Mouse (Mus musculus): ENCODE data around the gene Kctd13. TPM values are rescaled to one million over a fixed set of nuclear protein-coding genes. Genes with fewer than 3 reads are reported as not detected.
"Not testable (repeated sequence)": the region's sequence is repeated elsewhere in the genome, so short reads cannot be mapped to it uniquely, and the experiment has no call there.

The Kctd13 gene
- polyA plus RNA-seq, 1 experiment, result 17.3 TPM

GRCm38 (mm10) chr7:126897390-126898101, 31.1 kb upstream of the Kctd13 start:
- Histone ChIP-seq H3K27ac (ENCODE audit: control insufficient read depth, insufficient read depth, low read depth, low read length, poor library complexity) (peak overlapping the region; percentile 82), H3K4me1 (ENCODE audit: control insufficient read depth, insufficient read depth, low read length) (peaks cover 2% of the 10 kb centered on the region; the same call in 1 of the 2 replicates), H3K4me3 (replicated peaks; ENCODE audit: control insufficient read depth, low read depth, low read length) (peak overlapping the region; percentile 84)
- WGBS, result 2% methylated on average over 16 of the region's 16 CpGs
- TF ChIP-seq POLR2A (IDR thresholded peaks at IDR 0.05; ENCODE audit: borderline replicate concordance, control insufficient read depth, low read depth, low read length) (no peak), CTCF (IDR thresholded peaks at IDR 0.05; ENCODE audit: control insufficient read depth, insufficient read depth, low read length) (no peak)

GRCm38 (mm10) chr7:126898102-126898990, 30.3 kb upstream of the Kctd13 start:
- Histone ChIP-seq H3K4me1 (ENCODE audit: control insufficient read depth, insufficient read depth, low read length) (peaks cover 2% of the 10 kb centered on the region; the same call in 1 of the 2 replicates), H3K27ac (ENCODE audit: control insufficient read depth, insufficient read depth, low read depth, low read length, poor library complexity) (peak overlapping the region; percentile 82), H3K4me3 (replicated peaks; ENCODE audit: control insufficient read depth, low read depth, low read length) (peak overlapping the region; percentile 84)
- 13% methylated on average over 37 of the region's 37 CpGs for WGBS
- TF ChIP-seq POLR2A (IDR thresholded peaks at IDR 0.05; ENCODE audit: borderline replicate concordance, control insufficient read depth, low read depth, low read length) (peak; percentile 95), CTCF (IDR thresholded peaks at IDR 0.05; ENCODE audit: control insufficient read depth, insufficient read depth, low read length) (no peak)

GRCm38 (mm10) chr7:126899781-126900180, 28.9 kb upstream of the Kctd13 start:
- H3K4me3 ChIP-seq (replicated peaks; ENCODE audit: control insufficient read depth, low read depth, low read length); H3K4me1 ChIP-seq (ENCODE audit: control insufficient read depth, insufficient read depth, low read length); H3K27ac ChIP-seq (ENCODE audit: control insufficient read depth, insufficient read depth, low read depth, low read length, poor library complexity): not testable (repeated sequence)
- WGBS, result 83% methylated on average over 7 of the region's 9 CpGs

- TF ChIP-seq CTCF (IDR thresholded peaks at IDR 0.05; ENCODE audit: control insufficient read depth, insufficient read depth, low read length), result no peak
- no peak for TF ChIP-seq POLR2A (IDR thresholded peaks at IDR 0.05; ENCODE audit: borderline replicate concordance, control insufficient read depth, low read depth, low read length)
- H3K4me3 ChIP-seq (replicated peaks; ENCODE audit: control insufficient read depth, low read depth, low read length), result no peak overlapping the region
- WGBS, result 32% methylated on average over 3 of the region's 3 CpGs
Measured at GRCm38 (mm10) chr7:126905590-126905989, 23.1 kb upstream of the Kctd13 start.

GRCm38 (mm10) chr7:126914844-126915243, 13.8 kb upstream of the Kctd13 start:
- no peak overlapping the region for H3K27ac ChIP-seq (ENCODE audit: control insufficient read depth, insufficient read depth, low read depth, low read length, poor library complexity)
- H3K4me1 ChIP-seq (ENCODE audit: control insufficient read depth, insufficient read depth, low read length), result peaks cover 3% of the 10 kb centered on the region
- TF ChIP-seq POLR2A (IDR thresholded peaks at IDR 0.05; ENCODE audit: borderline replicate concordance, control insufficient read depth, low read depth, low read length) (no peak), CTCF (IDR thresholded peaks at IDR 0.05; ENCODE audit: control insufficient read depth, insufficient read depth, low read length) (no peak)
- 63% methylated on average over 3 of the region's 3 CpGs for WGBS
- no peak overlapping the region for H3K4me3 ChIP-seq (replicated peaks; ENCODE audit: control insufficient read depth, low read depth, low read length)

More at GRCm38 (mm10) chr7:126905590-126905989, 23.1 kb upstream of the Kctd13 start:
- Histone ChIP-seq H3K4me1 (ENCODE audit: control insufficient read depth, insufficient read depth, low read length) (no peaks in the 10 kb centered on the region), H3K27ac (ENCODE audit: control insufficient read depth, insufficient read depth, low read depth, low read length, poor library complexity) (no peak overlapping the region)

- H3K27ac ChIP-seq (ENCODE audit: control insufficient read depth, insufficient read depth, low read depth, low read length, poor library complexity); H3K4me1 ChIP-seq (ENCODE audit: control insufficient read depth, insufficient read depth, low read length); H3K4me3 ChIP-seq (replicated peaks; ENCODE audit: control insufficient read depth, low read depth, low read length): not testable (repeated sequence)
- WGBS, result 51% methylated on average over 4 of the region's 4 CpGs
Measured at GRCm38 (mm10) chr7:126918356-126918755, 10.3 kb upstream of the Kctd13 start.

GRCm38 (mm10) chr7:126919973-126920372, 8.7 kb upstream of the Kctd13 start:
- Histone ChIP-seq H3K27ac (ENCODE audit: control insufficient read depth, insufficient read depth, low read depth, low read length, poor library complexity) (no peak overlapping the region), H3K4me3 (replicated peaks; ENCODE audit: control insufficient read depth, low read depth, low read length) (no peak overlapping the region), H3K4me1 (ENCODE audit: control insufficient read depth, insufficient read depth, low read length) (peaks cover 2% of the 10 kb centered on the region)
- WGBS, result 81% methylated on average over 4 of the region's 4 CpGs
- TF ChIP-seq CTCF (IDR thresholded peaks at IDR 0.05; ENCODE audit: control insufficient read depth, insufficient read depth, low read length), result no peak
- TF ChIP-seq POLR2A (IDR thresholded peaks at IDR 0.05; ENCODE audit: borderline replicate concordance, control insufficient read depth, low read depth, low read length), result no peak

- Histone ChIP-seq H3K4me3 (replicated peaks; ENCODE audit: control insufficient read depth, low read depth, low read length) (no peak overlapping the region), H3K4me1 (ENCODE audit: control insufficient read depth, insufficient read depth, low read length) (no peaks in the 10 kb centered on the region), H3K27ac (ENCODE audit: control insufficient read depth, insufficient read depth, low read depth, low read length, poor library complexity) (no peak overlapping the region)
- WGBS, result 72% methylated on average over 2 of the region's 2 CpGs
- TF ChIP-seq POLR2A (IDR thresholded peaks at IDR 0.05; ENCODE audit: borderline replicate concordance, control insufficient read depth, low read depth, low read length), result no peak
- TF ChIP-seq CTCF (IDR thresholded peaks at IDR 0.05; ENCODE audit: control insufficient read depth, insufficient read depth, low read length), result no peak
Measured at GRCm38 (mm10) chr7:126921563-126921962, 7.1 kb upstream of the Kctd13 start.

Data from bone marrow, adult 2 months (tissue).